Mouse (Mus musculus): Measurements from ENCODE around the gene Nup210l. TPM values are rescaled to one million over a fixed set of nuclear protein-coding genes. Genes with fewer than 3 reads are reported as not detected.

The Nup210l gene
- polyA plus RNA-seq, 2 experiments: 0.28 TPM; not detected in 1

DNA sequence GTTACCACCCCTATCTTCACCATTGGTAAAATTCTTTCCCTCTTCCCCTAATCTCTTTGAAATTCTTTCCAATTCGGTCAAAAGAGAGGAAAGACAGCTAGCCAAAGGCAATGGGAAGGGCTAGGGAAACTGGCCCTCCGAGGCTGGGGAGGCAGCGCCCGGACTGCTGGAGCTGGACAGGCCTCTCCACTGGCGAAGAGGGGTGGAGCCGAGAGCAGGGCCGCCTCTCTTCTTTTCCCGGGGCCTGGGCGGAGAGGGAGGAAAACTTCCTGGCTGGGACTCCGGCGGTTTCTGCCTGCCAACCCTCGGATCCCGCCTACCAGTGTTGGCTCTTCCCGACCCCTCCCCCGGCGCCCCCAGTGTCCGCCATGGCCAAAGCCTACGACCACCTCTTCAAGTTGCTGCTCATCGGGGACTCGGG is 116.6 kb downstream of the Nup210l start:
- ATAC-seq (ENCODE audit: insufficient read depth) (peak; percentile 54; the same call in 1 of the 2 replicates), DNase-seq (ENCODE audit: low read depth in 3 of 3, low spot score in 3 of 3) (no peak)
- Histone ChIP-seq H3K9ac (replicated peaks) (peak overlapping the region; percentile 65), H3K27me3 (ENCODE audit: control insufficient read depth, insufficient read depth, low read length) (no peaks in the 10 kb centered on the region), H3K4me2 (ENCODE audit: low read depth) (peak overlapping the region; percentile 85), H3K36me3 (replicated peaks; ENCODE audit: control insufficient read depth, insufficient read depth, low read depth) (no peaks in the 10 kb centered on the region), H3K27ac (no peak overlapping the region), H3K4me1 (replicated peaks; ENCODE audit: control insufficient read depth in 2 of 2, insufficient read depth in 2 of 2, low read length in 1 of 2) (peaks cover 0 to 15% of the 10 kb centered on the region in 2 experiments; a peak in 3 of 4 replicates), H3K4me3 (ENCODE audit: insufficient read depth in 1 of 2, low read depth in 2 of 2, low read length in 2 of 2) (peak overlapping the region; percentile 58 to 61), H3K9me3 (ENCODE audit: control insufficient read depth, low read length) (no peaks in the 10 kb centered on the region)
- TF ChIP-seq EP300 (IDR thresholded peaks at IDR 0.05; ENCODE audit: low read depth): no peak
- no peak for TF ChIP-seq CTCF (IDR thresholded peaks at IDR 0.05; ENCODE audit: low read depth)
- WGBS (ENCODE audit: insufficient replicate concordance): 4% methylated on average over 19 of the region's 20 CpGs

DNA sequence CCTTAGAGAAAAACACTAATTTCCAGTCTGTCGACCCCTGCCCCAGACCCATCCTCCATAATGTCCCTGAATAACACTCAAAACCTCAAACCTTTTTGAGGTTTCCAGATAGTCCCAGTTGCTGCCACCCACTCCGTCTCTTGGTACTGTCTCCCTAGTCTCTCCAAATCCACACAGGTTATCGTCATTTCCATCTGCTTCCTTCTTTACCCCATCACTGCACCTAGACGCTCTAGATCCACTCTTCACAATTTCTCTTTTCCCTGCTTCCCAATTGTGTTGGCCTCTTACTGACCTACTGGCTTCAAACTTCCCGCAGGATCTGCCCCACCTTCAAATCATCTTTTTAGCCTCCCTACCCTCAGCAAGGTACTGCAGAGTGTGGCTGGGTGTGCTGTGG is 117.2 kb downstream of the Nup210l start:
- no peak for ATAC-seq (ENCODE audit: insufficient read depth)
- peak overlapping the region; percentile 1 to 58; a peak in 2 of 4 replicates for H3K4me3 ChIP-seq (ENCODE audit: insufficient read depth in 1 of 2, low read depth in 2 of 2, low read length in 2 of 2)
- no peaks in the 10 kb centered on the region for H3K9me3 ChIP-seq (ENCODE audit: control insufficient read depth, low read length)
- H3K4me2 ChIP-seq (ENCODE audit: low read depth): peak overlapping the region; percentile 85
- H3K4me1 ChIP-seq (replicated peaks; ENCODE audit: control insufficient read depth in 2 of 2, insufficient read depth in 2 of 2, low read length in 1 of 2): peaks cover 0 to 15% of the 10 kb centered on the region in 2 experiments; a peak in 3 of 4 replicates
- no peak overlapping the region for H3K27ac ChIP-seq
- H3K36me3 ChIP-seq (replicated peaks; ENCODE audit: control insufficient read depth, insufficient read depth, low read depth): no peaks in the 10 kb centered on the region
- no peak for DNase-seq (ENCODE audit: low read depth in 3 of 3, low spot score in 3 of 3)
- no peaks in the 10 kb centered on the region for H3K27me3 ChIP-seq (ENCODE audit: control insufficient read depth, insufficient read depth, low read length)
- peak overlapping the region; percentile 65 for H3K9ac ChIP-seq (replicated peaks)
- TF ChIP-seq EP300 (IDR thresholded peaks at IDR 0.05; ENCODE audit: low read depth): no peak
- TF ChIP-seq CTCF (IDR thresholded peaks at IDR 0.05; ENCODE audit: low read depth): no peak
- WGBS (ENCODE audit: insufficient replicate concordance): 11% methylated on average over 5 of the region's 5 CpGs

DNA sequence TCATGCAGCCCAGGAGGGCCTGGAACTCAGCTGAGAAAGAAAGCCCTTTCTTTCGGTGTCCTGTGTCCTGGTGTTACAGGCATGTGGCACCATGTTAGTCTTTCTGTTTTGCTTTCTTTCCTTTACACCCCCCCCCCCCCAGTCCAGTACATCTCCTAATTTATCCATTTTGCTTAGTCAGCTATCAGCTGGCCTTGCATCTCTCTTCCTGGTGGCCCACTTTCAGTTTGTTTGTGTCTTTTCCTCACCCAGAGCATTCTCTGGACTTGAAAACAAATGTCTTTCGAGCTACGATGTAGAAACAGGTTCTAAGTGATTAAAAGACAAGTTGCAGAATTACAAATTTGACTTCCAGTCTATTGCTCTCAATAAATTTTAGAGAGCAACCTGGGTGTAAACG is 118.5 kb downstream of the Nup210l start:
- H3K4me1 ChIP-seq (replicated peaks; ENCODE audit: control insufficient read depth in 2 of 2, insufficient read depth in 2 of 2, low read length in 1 of 2): peaks cover 0 to 15% of the 10 kb centered on the region in 2 experiments; a peak in 3 of 4 replicates
- H3K27ac ChIP-seq: no peak overlapping the region
- TF ChIP-seq EP300 (IDR thresholded peaks at IDR 0.05; ENCODE audit: low read depth) (no peak), CTCF (IDR thresholded peaks at IDR 0.05; ENCODE audit: low read depth) (no peak)
- H3K36me3 ChIP-seq (replicated peaks; ENCODE audit: control insufficient read depth, insufficient read depth, low read depth): no peaks in the 10 kb centered on the region
- H3K27me3 ChIP-seq (ENCODE audit: control insufficient read depth, insufficient read depth, low read length): no peaks in the 10 kb centered on the region
- H3K9me3 ChIP-seq (ENCODE audit: control insufficient read depth, low read length): no peaks in the 10 kb centered on the region
- no peak for ATAC-seq (ENCODE audit: insufficient read depth)
- H3K4me2 ChIP-seq (ENCODE audit: low read depth): no peak overlapping the region
- no peak for DNase-seq (ENCODE audit: low read depth in 3 of 3, low spot score in 3 of 3)
- no peak overlapping the region for H3K4me3 ChIP-seq (ENCODE audit: insufficient read depth in 1 of 2, low read depth in 2 of 2, low read length in 2 of 2)
- WGBS (ENCODE audit: insufficient replicate concordance): 64% methylated on average over 4 of the region's 4 CpGs
- no peak overlapping the region for H3K9ac ChIP-seq (replicated peaks)

DNA sequence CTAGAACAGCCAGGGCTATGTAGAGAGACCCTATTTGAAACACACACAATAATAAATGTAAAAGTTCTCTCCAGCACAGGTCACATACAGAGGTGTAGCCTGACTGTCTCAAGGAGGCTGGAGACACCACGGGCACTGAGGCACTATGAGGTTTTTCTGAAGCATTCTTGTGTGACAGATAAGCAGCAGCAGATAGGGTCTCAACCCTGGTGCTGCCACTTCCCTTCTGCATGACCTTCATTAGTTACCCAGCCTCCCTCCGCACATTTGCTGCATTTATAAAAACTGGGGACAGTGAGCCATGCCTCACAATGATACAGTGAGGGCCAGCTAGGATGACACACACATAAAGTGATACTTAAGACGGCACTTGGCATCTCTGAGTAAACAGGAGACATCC is 119.0 kb downstream of the Nup210l start:
- no peaks in the 10 kb centered on the region for H3K27me3 ChIP-seq (ENCODE audit: control insufficient read depth, insufficient read depth, low read length)
- H3K9ac ChIP-seq (replicated peaks): no peak overlapping the region
- H3K27ac ChIP-seq: no peak overlapping the region
- H3K4me2 ChIP-seq (ENCODE audit: low read depth): no peak overlapping the region
- peaks cover 0 to 15% of the 10 kb centered on the region in 2 experiments; a peak in 3 of 4 replicates for H3K4me1 ChIP-seq (replicated peaks; ENCODE audit: control insufficient read depth in 2 of 2, insufficient read depth in 2 of 2, low read length in 1 of 2)
- H3K4me3 ChIP-seq (ENCODE audit: insufficient read depth in 1 of 2, low read depth in 2 of 2, low read length in 2 of 2): no peak overlapping the region
- H3K36me3 ChIP-seq (replicated peaks; ENCODE audit: control insufficient read depth, insufficient read depth, low read depth): no peaks in the 10 kb centered on the region
- no peaks in the 10 kb centered on the region for H3K9me3 ChIP-seq (ENCODE audit: control insufficient read depth, low read length)
- no peak for TF ChIP-seq CTCF (IDR thresholded peaks at IDR 0.05; ENCODE audit: low read depth)
- no peak for TF ChIP-seq EP300 (IDR thresholded peaks at IDR 0.05; ENCODE audit: low read depth)
- ATAC-seq (ENCODE audit: insufficient read depth) (no peak), DNase-seq (ENCODE audit: low read depth in 3 of 3, low spot score in 3 of 3) (no peak)
- WGBS (ENCODE audit: insufficient replicate concordance): 31% methylated on average over 3 of the region's 3 CpGs

DNA sequence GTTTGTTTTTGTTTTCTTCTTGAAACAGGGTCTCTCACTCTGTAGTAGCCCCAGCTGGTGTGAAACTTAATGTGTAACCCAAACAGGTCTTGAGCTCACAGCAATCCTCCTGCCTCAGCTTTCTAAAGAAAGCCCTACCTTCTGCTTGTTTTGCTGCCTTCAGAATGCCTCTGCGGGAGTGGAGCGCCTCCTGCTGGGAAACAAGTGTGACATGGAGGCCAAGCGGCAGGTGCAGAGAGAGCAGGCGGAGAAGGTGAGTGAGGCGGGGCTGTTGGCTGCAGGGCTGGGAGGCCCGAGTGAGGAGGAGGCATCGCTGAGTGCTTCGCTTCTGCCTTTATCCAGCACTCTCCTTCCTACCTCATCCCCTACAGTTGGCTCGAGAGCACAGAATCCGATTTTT is 120.4 kb downstream of the Nup210l start:
- H3K9ac ChIP-seq (replicated peaks): no peak overlapping the region
- DNase-seq (ENCODE audit: low read depth in 3 of 3, low spot score in 3 of 3): no peak
- no peak overlapping the region for H3K4me2 ChIP-seq (ENCODE audit: low read depth)
- 71% methylated on average over 10 of the region's 10 CpGs for WGBS (ENCODE audit: insufficient replicate concordance)
- peaks cover 0 to 15% of the 10 kb centered on the region in 2 experiments; a peak in 3 of 4 replicates for H3K4me1 ChIP-seq (replicated peaks; ENCODE audit: control insufficient read depth in 2 of 2, insufficient read depth in 2 of 2, low read length in 1 of 2)
- H3K27me3 ChIP-seq (ENCODE audit: control insufficient read depth, insufficient read depth, low read length): no peaks in the 10 kb centered on the region
- no peak for ATAC-seq (ENCODE audit: insufficient read depth)
- TF ChIP-seq EP300 (IDR thresholded peaks at IDR 0.05; ENCODE audit: low read depth) (no peak), CTCF (IDR thresholded peaks at IDR 0.05; ENCODE audit: low read depth) (peak; percentile 53)
- H3K9me3 ChIP-seq (ENCODE audit: control insufficient read depth, low read length): no peaks in the 10 kb centered on the region; the same call in 1 of the 2 replicates
- H3K36me3 ChIP-seq (replicated peaks; ENCODE audit: control insufficient read depth, insufficient read depth, low read depth): no peaks in the 10 kb centered on the region
- H3K4me3 ChIP-seq (ENCODE audit: insufficient read depth in 1 of 2, low read depth in 2 of 2, low read length in 2 of 2): no peak overlapping the region
- no peak overlapping the region for H3K27ac ChIP-seq
